Mouse (Mus musculus): Measurements from ENCODE around the gene Foxa3. TPM values are rescaled to one million over a fixed set of nuclear protein-coding genes. Genes with fewer than 3 reads are reported as not detected.

Gene Foxa3
- polyA plus RNA-seq, 1 experiment from 2014 or later = 30.2 TPM

DNA sequence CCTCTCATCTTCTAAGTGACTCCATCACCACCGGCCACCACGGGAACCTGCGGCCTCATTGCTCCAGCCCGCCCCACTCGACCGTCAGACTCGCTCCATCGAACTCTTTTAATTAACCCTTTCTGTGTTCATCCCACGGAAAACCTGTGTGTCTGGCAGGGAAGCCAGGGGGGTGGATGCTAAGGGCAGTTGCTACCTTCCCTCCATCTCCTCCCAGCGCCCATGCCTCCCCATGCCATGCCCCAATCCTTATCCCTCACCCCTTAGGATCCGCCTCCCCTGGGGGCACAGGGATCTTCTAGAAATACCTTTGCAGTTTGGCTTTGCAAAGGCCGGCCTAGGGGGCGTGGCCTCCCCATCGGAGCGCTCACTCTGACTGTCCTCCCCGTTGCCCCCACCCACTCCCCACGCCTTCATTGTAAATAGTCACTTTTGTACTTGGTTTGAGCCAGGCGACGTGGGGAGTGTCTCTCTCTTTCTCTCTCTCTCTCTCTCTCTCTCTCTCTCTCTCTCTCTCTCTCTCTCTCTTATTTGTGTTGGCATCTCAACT lies 60.0 kb downstream of the Foxa3 start:
- Histone ChIP-seq H3K4me3 (replicated peaks) (no peak overlapping the region), H3K4me1 (peaks cover 15% of the 10 kb centered on the region; the same call in 1 of the 2 replicates), H3K9me3 (no peaks in the 10 kb centered on the region), H3K27ac (no peak overlapping the region), H3K36me3 (no peaks in the 10 kb centered on the region), H3K9ac (no peak overlapping the region), H3K4me2 (no peak overlapping the region; the same call in 1 of the 2 replicates), H3K27me3 (replicated peaks) (peaks cover 67% of the 10 kb centered on the region)
- WGBS = 1% methylated on average over 19 of the region's 19 CpGs
- no peak for ATAC-seq (ENCODE audit: insufficient read depth, low FRiP score, low read depth)

Other genes starting within 250 kb of the Foxa3 start
- gene Psg19, start 225.0 kb downstream of the Foxa3 start, polyA plus RNA-seq (2015; fragmentation: Nextera tagmentation; extraction: Ambion mirVana) = not detected in 2 replicates
- 0.08 and 0.19 TPM in 2 replicates for gene Psg17, start 201.9 kb downstream of the Foxa3 start, polyA plus RNA-seq (2015; fragmentation: Nextera tagmentation; extraction: Ambion mirVana)
- 1.2 and 1.5 TPM in 2 replicates for gene Mill2, start 183.6 kb downstream of the Foxa3 start, polyA plus RNA-seq (2015; fragmentation: Nextera tagmentation; extraction: Ambion mirVana)
- 58.2 and 79.2 TPM in 2 replicates for gene Pglyrp1, start 152.2 kb downstream of the Foxa3 start, polyA plus RNA-seq (2015; fragmentation: Nextera tagmentation; extraction: Ambion mirVana)
- 26.1 and 29.2 TPM in 2 replicates for gene Ccdc61, start 113.1 kb downstream of the Foxa3 start, polyA plus RNA-seq (2015; fragmentation: Nextera tagmentation; extraction: Ambion mirVana)
- 0.63 TPM in 2 replicates for gene Nova2, start 97.7 kb downstream of the Foxa3 start, polyA plus RNA-seq (2015; fragmentation: Nextera tagmentation; extraction: Ambion mirVana)
- not detected in 2 replicates for gene Nanos2, start 36.1 kb downstream of the Foxa3 start, polyA plus RNA-seq (2015; fragmentation: Nextera tagmentation; extraction: Ambion mirVana)
- gene Mypop, start 32.3 kb downstream of the Foxa3 start, polyA plus RNA-seq (2015; fragmentation: Nextera tagmentation; extraction: Ambion mirVana) = 2.8 and 3.7 TPM in 2 replicates
- 23.5 and 28.0 TPM in 2 replicates for gene Irf2bp1, start 19.5 kb downstream of the Foxa3 start, polyA plus RNA-seq (2015; fragmentation: Nextera tagmentation; extraction: Ambion mirVana)
- 28.1 and 32.3 TPM in 2 replicates for gene Sympk, start 839 bp upstream of the Foxa3 start, polyA plus RNA-seq (2015; fragmentation: Nextera tagmentation; extraction: Ambion mirVana)
- gene Rsph6a, start 31.2 kb upstream of the Foxa3 start, polyA plus RNA-seq (2015; fragmentation: Nextera tagmentation; extraction: Ambion mirVana) = not detected in 2 replicates
- 13.7 and 15.1 TPM in 2 replicates for gene Dmwd, start 52.7 kb upstream of the Foxa3 start, polyA plus RNA-seq (2015; fragmentation: Nextera tagmentation; extraction: Ambion mirVana)
- gene Dmpk, start 60.3 kb upstream of the Foxa3 start, polyA plus RNA-seq (2015; fragmentation: Nextera tagmentation; extraction: Ambion mirVana) = 73.9 and 77.2 TPM in 2 replicates
- 10.8 and 12.1 TPM in 2 replicates for gene Six5, start 71.1 kb upstream of the Foxa3 start, polyA plus RNA-seq (2015; fragmentation: Nextera tagmentation; extraction: Ambion mirVana)
- gene Gm4969, start 94.8 kb upstream of the Foxa3 start, polyA plus RNA-seq (2015; fragmentation: Nextera tagmentation; extraction: Ambion mirVana) = 2.8 and 3.2 TPM in 2 replicates
- gene Fbxo46, start 96.3 kb upstream of the Foxa3 start, polyA plus RNA-seq (2015; fragmentation: Nextera tagmentation; extraction: Ambion mirVana) = 11.6 and 12.8 TPM in 2 replicates
- 13.5 and 14.7 TPM in 2 replicates for gene Qpctl, start 125.8 kb upstream of the Foxa3 start, polyA plus RNA-seq (2015; fragmentation: Nextera tagmentation; extraction: Ambion mirVana)
- 131 and 141 TPM in 2 replicates for gene Snrpd2, start 126.2 kb upstream of the Foxa3 start, polyA plus RNA-seq (2015; fragmentation: Nextera tagmentation; extraction: Ambion mirVana)
- 2.3 and 2.9 TPM in 2 replicates for gene Gipr, start 142.6 kb upstream of the Foxa3 start, polyA plus RNA-seq (2015; fragmentation: Nextera tagmentation; extraction: Ambion mirVana)
- 10.6 and 10.7 TPM in 2 replicates for gene Eml2, start 152.9 kb upstream of the Foxa3 start, polyA plus RNA-seq (2015; fragmentation: Nextera tagmentation; extraction: Ambion mirVana)
- gene Gpr4, start 189.0 kb upstream of the Foxa3 start, polyA plus RNA-seq (2015; fragmentation: Nextera tagmentation; extraction: Ambion mirVana) = 1.5 and 1.6 TPM in 2 replicates
- gene Opa3, start 204.8 kb upstream of the Foxa3 start, polyA plus RNA-seq (2015; fragmentation: Nextera tagmentation; extraction: Ambion mirVana) = 32.3 and 34.5 TPM in 2 replicates
- gene Vasp, start 248.3 kb upstream of the Foxa3 start, polyA plus RNA-seq (2015; fragmentation: Nextera tagmentation; extraction: Ambion mirVana) = 106 and 111 TPM in 2 replicates

All from stomach, embryonic 15.5 days (tissue).